Mouse (Mus musculus) ES-Bruce4 (cell line): ENCODE data around the gene Bad. TPM values are rescaled to one million over a fixed set of nuclear protein-coding genes. Genes with fewer than 3 reads are reported as not detected.

Source experiments
- H3K27ac ChIP-seq: 2 replicates; pipeline ENCODE4 v1.5.1; 2012; ENCODE audit warnings: low read length, inconsistent platforms; ENCODE audit not compliant: insufficient read depth
- H3K27me3 ChIP-seq: 2 replicates; pipeline ENCODE4 v1.6.1; 2012; ENCODE audit warnings: mild to moderate bottlenecking, low read length, inconsistent platforms; ENCODE audit not compliant: control insufficient read depth, poor library complexity, insufficient read depth, severe bottlenecking
- H3K36me3 ChIP-seq: 2 replicates; pipeline ENCODE4 v1.6.1; 2012; ENCODE audit warnings: inconsistent platforms, mild to moderate bottlenecking, low read length, moderate library complexity; ENCODE audit not compliant: control insufficient read depth, poor library complexity, insufficient read depth, severe bottlenecking
- H3K4me1 ChIP-seq: one replicate; pipeline ENCODE4 v1.8.1; 2011; ENCODE audit warnings: low read length; ENCODE audit not compliant: control insufficient read depth, insufficient read depth
- H3K4me3 ChIP-seq: 2 replicates; pipeline ENCODE4 v1.5.1; 2011; ENCODE audit warnings: low read depth, mild to moderate bottlenecking, low read length
- H3K9ac ChIP-seq: 2 replicates; pipeline ENCODE4 v1.6.1; 2012; ENCODE audit warnings: low read depth, mild to moderate bottlenecking, inconsistent platforms; ENCODE audit not compliant: poor library complexity, severe bottlenecking
- H3K9me3 ChIP-seq: replicated peaks from 2 replicates; pipeline ENCODE4 v1.6.1; 2012; ENCODE audit warnings: mild to moderate bottlenecking, low read length, inconsistent platforms; ENCODE audit not compliant: control insufficient read depth, poor library complexity, insufficient read depth, severe bottlenecking
- CTCF ChIP-seq: IDR thresholded peaks from one replicate; pipeline ENCODE4 v1.8.1; 2011; ENCODE audit warnings: low read depth, low read length
- EP300 ChIP-seq: IDR thresholded peaks from 2 replicates; pipeline ENCODE4 v1.6.1; 2011; ENCODE audit warnings: low read depth, low read length; ENCODE audit not compliant: insufficient read depth
- POLR2A ChIP-seq: IDR thresholded peaks from one replicate; pipeline ENCODE4 v1.8.1; 2011; ENCODE audit warnings: low read length; ENCODE audit not compliant: insufficient read depth
- polyA plus RNA-seq: library from polyadenylated mRNA; stranded (reverse); fragments of >200 nt; gene quantifications from 2 replicates; pipeline ENCODE4 v1.2.4, GENCODE M21; 2011; ENCODE audit warnings: low read depth; ENCODE audit not compliant: missing spikeins, insufficient read depth, insufficient read length

The Bad gene
- polyA plus RNA-seq, 1 experiment, result 14.6 TPM

DNA sequence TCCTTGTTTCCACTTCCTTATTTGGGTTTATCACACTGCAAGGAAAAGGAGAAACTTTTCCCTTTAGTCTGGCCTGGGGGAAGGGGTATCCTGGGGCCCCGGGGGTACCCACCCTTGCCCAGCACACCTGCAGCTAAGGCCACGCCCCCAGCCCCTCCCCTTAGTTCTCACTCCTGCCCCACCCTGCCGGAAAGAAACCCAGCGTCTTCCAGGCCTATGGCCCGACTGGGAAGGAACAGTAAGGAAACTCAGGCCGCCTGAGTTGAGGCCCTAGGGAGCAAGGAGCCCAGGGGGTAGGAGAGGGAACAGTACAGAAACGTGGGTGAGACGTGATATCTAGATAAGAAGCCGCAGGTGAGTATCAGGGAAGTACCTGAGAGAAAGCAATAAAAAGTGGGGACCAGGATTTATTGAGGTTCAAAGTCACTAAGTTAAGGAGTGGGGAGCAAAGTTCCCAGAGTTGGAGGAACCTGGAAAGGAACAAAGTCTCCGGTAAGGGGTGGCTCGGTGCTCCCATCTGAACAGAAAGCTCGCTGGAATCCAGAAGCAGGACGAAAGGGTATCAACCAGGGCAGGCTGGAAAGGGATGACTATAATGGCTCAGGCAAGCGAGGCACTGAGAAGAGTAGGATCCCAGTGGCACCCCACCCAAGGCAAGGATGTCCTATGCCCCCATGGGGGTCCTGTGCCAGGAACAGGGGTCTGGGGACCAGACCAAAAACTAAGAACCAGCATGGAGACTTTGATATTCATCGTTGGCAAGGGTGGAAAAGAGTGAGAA is 27.0 kb downstream of the Bad start:
- Histone ChIP-seq H3K9me3 (no peaks in the 10 kb centered on the region), H3K4me3 (peak overlapping the region; percentile 96), H3K4me1 (peaks cover 12% of the 10 kb centered on the region), H3K27me3 (no peaks in the 10 kb centered on the region), H3K9ac (peak overlapping the region; percentile 66), H3K36me3 (peaks cover 6% of the 10 kb centered on the region), H3K27ac (no peak overlapping the region)
- no peak for TF ChIP-seq EP300
- no peak for TF ChIP-seq POLR2A
- TF ChIP-seq CTCF, result no peak

DNA sequence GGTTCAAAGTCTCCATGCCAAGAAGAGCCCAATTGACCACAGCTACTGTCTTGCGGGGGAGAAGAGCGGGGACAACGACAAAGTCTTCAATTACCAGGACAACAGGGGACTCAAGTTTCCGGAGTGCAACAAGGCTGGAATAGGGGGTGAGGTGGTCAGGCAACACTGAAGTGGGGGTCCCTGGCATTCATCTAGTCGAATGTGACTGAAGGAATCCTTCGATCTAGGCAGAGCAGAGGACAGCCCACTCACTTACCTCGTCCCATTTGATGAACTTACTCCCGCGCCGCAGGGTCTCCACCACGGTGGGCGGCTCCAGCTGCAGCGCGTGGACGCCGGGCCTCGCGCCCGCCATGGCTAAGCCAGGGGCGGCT is 27.6 kb downstream of the Bad start:
- Histone ChIP-seq H3K27ac (no peak overlapping the region), H3K4me1 (peaks cover 12% of the 10 kb centered on the region), H3K27me3 (no peaks in the 10 kb centered on the region)

GRCm38 (mm10) chr19:6969665-6970381 is 28.2 kb downstream of the Bad start:
- peaks cover 6% of the 10 kb centered on the region for H3K36me3 ChIP-seq
- peaks cover 12% of the 10 kb centered on the region for H3K4me1 ChIP-seq
- no peaks in the 10 kb centered on the region for H3K9me3 ChIP-seq
- H3K9ac ChIP-seq, result peak overlapping the region; percentile 66
- TF ChIP-seq CTCF (peak; percentile 58), POLR2A (no peak), EP300 (0 out of 2 replicates have a peak, but pooled peaks have one; percentile 33)
- peak overlapping the region; percentile 44 for H3K27ac ChIP-seq
- peak overlapping the region; percentile 96 for H3K4me3 ChIP-seq
- H3K27me3 ChIP-seq, result no peaks in the 10 kb centered on the region

More for the DNA sequence above, 27.6 kb downstream of the Bad start:
- H3K9me3 ChIP-seq, result no peaks in the 10 kb centered on the region
- H3K36me3 ChIP-seq, result peaks cover 6% of the 10 kb centered on the region
- H3K9ac ChIP-seq, result peak overlapping the region; percentile 66
- TF ChIP-seq POLR2A (no peak), EP300 (no peak), CTCF (no peak)
- peak overlapping the region; percentile 96 for H3K4me3 ChIP-seq

DNA sequence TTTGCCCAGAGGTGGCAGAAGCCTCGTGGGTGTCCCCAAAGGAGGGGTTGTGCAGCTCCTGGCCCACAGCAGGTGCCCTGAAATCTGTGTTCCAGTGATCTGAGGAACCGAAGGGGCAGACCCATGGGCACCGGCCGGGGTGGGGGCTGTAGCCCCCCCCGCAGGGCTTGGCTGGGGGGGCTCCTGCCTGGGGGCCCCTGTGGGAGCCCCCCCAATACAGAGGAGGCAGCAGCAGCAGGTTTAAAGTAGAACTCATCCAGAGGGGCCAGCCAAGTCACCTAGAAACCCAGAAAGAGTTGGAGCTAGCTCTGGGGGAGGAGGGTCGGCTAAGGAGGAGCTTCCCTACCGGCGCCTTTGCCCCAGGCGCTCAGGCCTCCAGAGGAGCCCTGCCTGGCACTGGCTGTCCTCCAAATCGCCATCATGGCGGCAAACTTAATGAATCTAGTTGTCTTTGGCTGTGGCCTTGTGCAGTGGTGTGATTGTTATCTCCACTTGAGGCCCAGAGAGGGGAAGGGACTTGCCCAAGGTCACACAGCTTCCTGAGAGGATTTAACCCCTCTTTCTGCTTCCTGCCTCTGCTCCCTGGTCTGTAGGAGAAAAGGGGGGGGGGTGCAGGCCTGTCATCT is 28.9 kb downstream of the Bad start:
- Histone ChIP-seq H3K4me1 (peaks cover 12% of the 10 kb centered on the region), H3K9me3 (no peaks in the 10 kb centered on the region), H3K9ac (peak overlapping the region; percentile 66), H3K4me3 (0 out of 2 replicates have a peak overlapping the region, but pooled peaks have one; percentile 49), H3K27me3 (no peaks in the 10 kb centered on the region), H3K36me3 (peaks cover 6% of the 10 kb centered on the region), H3K27ac (peak overlapping the region; percentile 44)
- no peak for TF ChIP-seq CTCF
- no peak for TF ChIP-seq POLR2A
- TF ChIP-seq EP300, result no peak

GRCm38 (mm10) chr19:6971644-6972043 is 30.0 kb downstream of the Bad start:
- no peak overlapping the region for H3K4me3 ChIP-seq
- no peak overlapping the region for H3K9ac ChIP-seq
- H3K27ac ChIP-seq, result peak overlapping the region; percentile 42
- no peaks in the 10 kb centered on the region for H3K9me3 ChIP-seq
- TF ChIP-seq CTCF (no peak), EP300 (no peak), POLR2A (no peak)
- peaks cover 12% of the 10 kb centered on the region for H3K4me1 ChIP-seq
- H3K36me3 ChIP-seq, result no peaks in the 10 kb centered on the region; the same call in 1 of the 2 replicates
- no peaks in the 10 kb centered on the region for H3K27me3 ChIP-seq
